Mouse (Mus musculus) bone marrow, adult 2 months (tissue): ENCODE results near the gene C2cd4a.

ENCODE experiments used
- CTCF ChIP-seq: fragments of 200-500 bp; IDR thresholded peaks from 2 replicates; pipeline ENCODE4 v1.5.1; 2011; ENCODE audit warnings: low read length, control low read depth; ENCODE audit not compliant: control insufficient read depth, insufficient read depth
- POLR2A ChIP-seq: fragments of 200-500 bp; IDR thresholded peaks from 2 replicates; pipeline ENCODE4 v1.6.1; 2011; ENCODE audit warnings: low read depth, mild to moderate bottlenecking, control low read depth, low read length, borderline replicate concordance; ENCODE audit not compliant: control insufficient read depth

- TF ChIP-seq POLR2A (no peak), CTCF (no peak)
Measured at GRCm38 (mm10) chr9:67864011-67864410, 31.9 kb upstream of the C2cd4a start.
